Mouse (Mus musculus) thymus, postnatal 4 days (tissue): ENCODE measurements around the gene Men1.

Experiments used
- DNase-seq: peaks from one replicate; pipeline ENCODE4 v3.0.0; 2021

The Men1 gene

GRCm38 (mm10) chr19:6373539-6374400, 39.0 kb downstream of the Men1 start:
- DNase-seq = peak; percentile 97

- DNase-seq = no peak
Observed at GRCm38 (mm10) chr19:6374571-6374970, 39.8 kb downstream of the Men1 start.

GRCm38 (mm10) chr19:6375423-6376254, 40.9 kb downstream of the Men1 start:
- DNase-seq = no peak

- DNase-seq = peak; percentile 77
Observed at GRCm38 (mm10) chr19:6376255-6376564, 41.4 kb downstream of the Men1 start.

GRCm38 (mm10) chr19:6376643-6377042, 41.9 kb downstream of the Men1 start:
- no peak for DNase-seq

GRCm38 (mm10) chr19:6377327-6378040, 42.7 kb downstream of the Men1 start:
- DNase-seq = no peak

- no peak for DNase-seq
Observed at GRCm38 (mm10) chr19:6380411-6381166, 45.8 kb downstream of the Men1 start.

- DNase-seq = no peak
Observed at GRCm38 (mm10) chr19:6381238-6381637, 46.5 kb downstream of the Men1 start.

- no peak for DNase-seq
Observed at GRCm38 (mm10) chr19:6382323-6382924, 47.6 kb downstream of the Men1 start.

GRCm38 (mm10) chr19:6383470-6383869, 48.7 kb downstream of the Men1 start:
- no peak for DNase-seq

- peak; percentile 51 for DNase-seq
Observed at GRCm38 (mm10) chr19:6384128-6384527, 49.3 kb downstream of the Men1 start, which contains the start of gene Pygm. Gene Pygm, plus strand, starts transcription at chr19:6384399.

- DNase-seq = no peak
Observed at GRCm38 (mm10) chr19:6384954-6385353, 50.2 kb downstream of the Men1 start.

GRCm38 (mm10) chr19:6385419-6385818, 50.6 kb downstream of the Men1 start:
- DNase-seq = no peak

- DNase-seq = peak; percentile 18
Observed at GRCm38 (mm10) chr19:6385821-6386220, 51.0 kb downstream of the Men1 start.

GRCm38 (mm10) chr19:6386234-6386633, 51.5 kb downstream of the Men1 start:
- no peak for DNase-seq

GRCm38 (mm10) chr19:6388006-6388405, 53.2 kb downstream of the Men1 start:
- DNase-seq = peak; percentile 27

GRCm38 (mm10) chr19:6389803-6390202, 55.0 kb downstream of the Men1 start:
- peak; percentile 79 for DNase-seq

GRCm38 (mm10) chr19:6390251-6390650, 55.5 kb downstream of the Men1 start:
- DNase-seq = no peak
